Mouse (Mus musculus): ENCODE results near the gene Adra2a. TPM values are rescaled to one million over a fixed set of nuclear protein-coding genes. Genes with fewer than 3 reads are reported as not detected.

Gene Adra2a
- total RNA-seq (2021): under 1 TPM; 0.28 to 0.36 TPM
- long read RNA-seq, experiment 1: 0 reads
- long read RNA-seq, experiment 2: 0 reads

DNA sequence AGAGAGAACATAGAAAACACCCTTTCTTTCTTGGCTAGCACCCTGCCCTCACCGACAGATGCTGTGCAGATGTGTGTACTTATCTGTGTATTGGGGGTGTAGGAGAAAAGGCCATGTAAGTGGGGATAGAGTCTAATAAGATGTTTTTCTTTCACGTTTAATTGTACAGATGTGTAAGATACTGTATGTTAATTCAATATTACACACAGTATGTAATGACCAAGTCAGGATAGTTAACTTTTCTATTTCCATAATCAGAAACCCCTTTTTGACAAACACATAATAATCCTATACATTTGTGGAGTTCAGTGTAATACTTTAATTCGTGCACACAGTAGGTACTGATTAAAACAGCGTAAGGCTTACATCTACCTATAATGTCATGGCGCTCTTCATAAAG lies at the start of gene Adra2a:
Gene Adra2a, plus strand, starts transcription at position 301 of the 400 bp plus-strand sequence.
- DNase-seq: no peak
- intact Hi-C loops (cut with DNase I): loop anchor here (10.0 kb wide), 2 partner anchors 201 to 1161 kb away; no protein-coding TSS in a partner anchor
- TF ChIP-seq CTCF (IDR thresholded peaks at IDR 0.05): no peak
- peak within 1 kb of the TSS; percentile 72 for H3K27ac ChIP-seq
- peak within 1 kb of the TSS; percentile 81 for H3K4me3 ChIP-seq

DNA sequence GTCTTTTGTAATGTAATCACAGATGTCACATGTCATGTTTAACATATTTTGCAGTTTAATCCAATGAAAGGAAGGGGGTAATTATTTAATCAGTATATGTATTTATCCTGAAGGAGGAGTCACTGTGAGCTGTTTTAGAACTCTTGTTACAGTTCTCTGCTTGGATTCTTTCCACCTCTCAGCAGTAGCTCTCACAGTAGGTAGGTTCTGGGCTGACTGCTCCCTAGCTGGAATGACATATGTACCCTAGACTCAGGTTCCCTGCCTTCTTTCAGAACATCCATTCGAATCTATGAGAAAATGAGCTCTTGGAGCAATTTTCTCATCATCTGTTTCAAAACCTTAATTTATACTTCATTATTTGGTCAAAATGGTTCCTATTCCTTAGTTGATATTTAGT lies 49.7 kb upstream of the Adra2a start:
- intact Hi-C loops (cut with DNase I): loop anchor here (5.0 kb wide), 1 partner anchor 47 kb away; no protein-coding TSS in a partner anchor
- no peak overlapping the region for H3K27ac ChIP-seq
- no peak overlapping the region for H3K4me3 ChIP-seq
- no peak for TF ChIP-seq CTCF (IDR thresholded peaks at IDR 0.05)
- no peak for DNase-seq

DNA sequence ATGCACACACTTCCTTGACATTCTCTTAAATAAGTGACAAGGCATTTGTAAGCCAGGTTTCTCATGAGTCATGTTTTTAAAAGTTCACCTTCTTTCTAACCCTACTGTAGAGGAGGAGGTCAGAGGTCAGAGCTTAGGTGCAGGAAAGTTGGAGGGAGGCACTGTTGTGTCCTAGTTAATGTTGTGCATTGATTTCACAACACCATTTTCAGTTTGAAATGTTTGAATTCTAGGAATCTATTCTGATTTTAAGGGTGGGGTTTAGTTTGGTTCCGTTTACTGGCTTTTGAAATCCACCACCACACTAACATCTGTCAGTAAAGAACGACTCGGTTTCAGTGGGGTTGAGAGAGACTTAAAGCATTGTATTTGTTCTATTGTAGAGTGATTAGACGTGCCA lies 33.0 kb upstream of the Adra2a start:
- no peak for TF ChIP-seq CTCF (IDR thresholded peaks at IDR 0.05)
- H3K4me3 ChIP-seq: no peak overlapping the region
- intact Hi-C loops (cut with DNase I): no loop called here
- DNase-seq: no peak
- no peak overlapping the region for H3K27ac ChIP-seq

GRCm38 (mm10) chr19:54014999-54015398 lies 29.0 kb upstream of the Adra2a start:
- Histone ChIP-seq H3K27ac (no peak overlapping the region), H3K4me3 (no peak overlapping the region)
- no peak for TF ChIP-seq CTCF (IDR thresholded peaks at IDR 0.05)
- intact Hi-C loops (cut with DNase I): no loop called here
- no peak for DNase-seq

DNA sequence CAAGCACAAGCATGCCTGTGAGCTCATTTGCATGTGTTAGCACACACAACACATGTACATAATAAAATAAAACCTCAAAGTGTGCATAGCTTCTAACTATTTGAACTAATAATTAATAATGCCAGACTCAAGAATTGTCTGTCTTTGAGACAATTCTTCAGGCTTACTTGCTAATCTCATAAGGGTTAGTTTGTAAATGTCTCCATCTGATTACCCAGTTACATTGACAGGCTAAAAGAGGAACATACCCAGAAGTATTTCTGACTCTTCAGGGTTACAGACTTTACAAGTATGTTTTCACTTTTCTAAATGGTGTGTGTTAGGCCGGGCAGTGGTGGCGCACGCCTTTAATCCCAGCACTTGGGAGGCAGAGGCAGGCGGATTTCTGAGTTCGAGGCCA lies 28.4 kb upstream of the Adra2a start:
- intact Hi-C loops (cut with DNase I): no loop called here
- H3K27ac ChIP-seq: no peak overlapping the region
- DNase-seq: no peak
- no peak overlapping the region for H3K4me3 ChIP-seq
- TF ChIP-seq CTCF (IDR thresholded peaks at IDR 0.05): no peak

- no peak overlapping the region for H3K4me3 ChIP-seq
- no peak for TF ChIP-seq CTCF (IDR thresholded peaks at IDR 0.05)
- intact Hi-C loops (cut with DNase I): no loop called here
- no peak for DNase-seq
- H3K27ac ChIP-seq: no peak overlapping the region
Observed at GRCm38 (mm10) chr19:54035100-54035499, 8.9 kb upstream of the Adra2a start.

DNA sequence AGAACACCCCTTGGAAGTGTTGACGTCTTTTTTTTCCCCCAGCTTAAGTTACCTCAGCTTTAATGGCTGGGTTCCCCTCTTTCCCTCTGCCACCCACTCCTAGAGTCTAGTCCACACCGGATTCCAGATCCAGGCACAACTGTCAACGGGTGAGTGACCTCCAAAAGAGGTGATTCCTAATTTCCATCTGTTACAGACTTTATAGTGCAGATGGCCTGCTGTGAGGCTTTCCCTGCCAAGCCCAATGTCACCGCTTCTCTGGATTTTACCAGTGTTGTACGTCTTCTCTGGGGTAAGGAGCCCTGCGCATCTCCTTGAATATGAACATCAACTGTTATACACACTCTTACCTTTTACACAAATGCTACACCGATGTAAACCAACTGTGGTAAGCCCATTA lies 4.5 kb upstream of the Adra2a start:
- Histone ChIP-seq H3K4me3 (no peak overlapping the region), H3K27ac (no peak overlapping the region)
- DNase-seq: no peak
- no peak for TF ChIP-seq CTCF (IDR thresholded peaks at IDR 0.05)
- intact Hi-C loops (cut with DNase I): no loop called here

DNA sequence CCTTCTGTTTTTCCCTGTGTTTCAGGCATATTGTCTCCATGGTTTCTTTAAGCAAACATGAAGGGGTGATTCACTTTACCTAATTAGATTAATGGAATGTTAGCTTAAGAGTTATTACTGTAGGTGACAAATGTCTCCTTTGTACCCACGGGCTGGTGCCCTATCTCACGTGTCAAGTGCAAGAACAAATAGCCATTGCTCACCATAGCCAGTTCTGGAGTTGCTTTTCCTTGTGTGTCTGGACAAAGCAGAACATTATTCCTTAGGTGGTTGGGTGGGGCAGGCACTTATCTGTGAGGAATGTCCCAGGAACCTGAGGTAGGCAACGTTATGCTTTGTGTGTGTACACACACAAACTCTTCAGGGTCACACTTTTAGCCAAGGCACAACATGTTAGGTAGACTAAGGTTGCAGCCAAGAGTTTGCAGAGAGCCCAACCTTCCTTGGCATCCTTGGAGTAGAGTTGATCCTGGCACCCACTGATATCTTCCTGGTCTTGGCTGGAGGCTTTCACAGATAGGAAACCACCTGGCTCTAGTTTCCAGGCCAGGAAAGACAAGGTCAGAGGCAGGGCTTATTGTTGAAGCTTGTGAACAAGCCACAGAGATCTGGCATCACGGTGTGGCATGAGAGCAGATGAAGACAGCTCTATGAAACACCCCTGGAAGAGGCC lies 3.5 kb upstream of the Adra2a start:
- intact Hi-C loops (cut with DNase I): loop anchor here (10.0 kb wide), 2 partner anchors 204 to 1164 kb away; no protein-coding TSS in a partner anchor
- no peak for TF ChIP-seq CTCF (IDR thresholded peaks at IDR 0.05)
- Histone ChIP-seq H3K27ac (no peak overlapping the region), H3K4me3 (no peak overlapping the region)
- DNase-seq: no peak

- Histone ChIP-seq H3K4me3 (no peak overlapping the region), H3K27ac (no peak overlapping the region)
- TF ChIP-seq CTCF (IDR thresholded peaks at IDR 0.05): no peak
- no peak for DNase-seq
- intact Hi-C loops (cut with DNase I): loop anchor here (10.0 kb wide), 2 partner anchors 204 to 1164 kb away; no protein-coding TSS in a partner anchor
Observed at GRCm38 (mm10) chr19:54041029-54041367, 3.0 kb upstream of the Adra2a start.

GRCm38 (mm10) chr19:54044507-54045371 lies 788 bp downstream of the Adra2a start:
- intact Hi-C loops (cut with DNase I): loop anchor here (10.0 kb wide), 2 partner anchors 200 to 1160 kb away; no protein-coding TSS in a partner anchor
- peak overlapping the region; percentile 81 for H3K4me3 ChIP-seq
- TF ChIP-seq CTCF (IDR thresholded peaks at IDR 0.05): peak; percentile 70
- DNase-seq: peak; percentile 47
- peak overlapping the region; percentile 72 for H3K27ac ChIP-seq

GRCm38 (mm10) chr19:54045412-54045811 lies 1.5 kb downstream of the Adra2a start:
- peak; percentile 34 for DNase-seq
- no peak for TF ChIP-seq CTCF (IDR thresholded peaks at IDR 0.05)
- intact Hi-C loops (cut with DNase I): loop anchor here (10.0 kb wide), 2 partner anchors 199 to 1159 kb away; no protein-coding TSS in a partner anchor

GRCm38 (mm10) chr19:54045931-54046683 lies 2.2 kb downstream of the Adra2a start:
- no peak for TF ChIP-seq CTCF (IDR thresholded peaks at IDR 0.05)
- no peak overlapping the region for H3K27ac ChIP-seq
- H3K4me3 ChIP-seq: peak overlapping the region; percentile 81
- peak; percentile 33 for DNase-seq
- intact Hi-C loops (cut with DNase I): loop anchor here (10.0 kb wide), 2 partner anchors 199 to 1159 kb away; no protein-coding TSS in a partner anchor

More at GRCm38 (mm10) chr19:54045412-54045811, 1.5 kb downstream of the Adra2a start:
- Histone ChIP-seq H3K4me3 (peak overlapping the region; percentile 81), H3K27ac (peak overlapping the region; percentile 72)

Measured in gastrocnemius, adult 2 months (tissue).